10 mouse cellular contexts compared by ENCODE assay signal in genomic region chr5:89500182-89500581, GRCm38 (mm10). TPM values are rescaled to one million over a fixed set of nuclear protein-coding genes. Genes with fewer than 3 reads are reported as not detected.
DNase-seq lines count a peak whose midpoint lies in the region; ATAC-seq and TF ChIP-seq lines count a peak whose summit lies in the region.
"Had no signal": no experiment of that assay in that cellular context is flagged by ENCODE, and none has a peak within 500 bp of the region (broad histone marks: within the 10 kb centered on the region; RNA-seq: fewer than 3 reads in every experiment).

No protein-coding gene starts in this region.

- H3K9me3 ChIP-seq in midbrain, postnatal 0 days (ENCODE audit: low read length): no peaks in the 10 kb centered on the region
- no peaks in the 10 kb centered on the region for H3K9me3 ChIP-seq in midbrain, embryonic 10.5 days (replicated peaks)
- H3K9me3 ChIP-seq in limb, embryonic 10.5 days (replicated peaks): no peaks in the 10 kb centered on the region
- no peaks in the 10 kb centered on the region for H3K9me3 ChIP-seq in midbrain, embryonic 11.5 days (ENCODE audit: control insufficient read depth, low read length)
- H3K9me3 ChIP-seq: heart, embryonic 13.5 days; limb, embryonic 15.5 days had no signal

- H3K9ac ChIP-seq in midbrain, postnatal 0 days (replicated peaks; ENCODE audit: low read length, poor library complexity, severe bottlenecking): no peak overlapping the region
- no peak overlapping the region for H3K9ac ChIP-seq in midbrain, embryonic 11.5 days (ENCODE audit: low read length)
- H3K9ac ChIP-seq: heart, embryonic 13.5 days; limb, embryonic 15.5 days had no signal

- no peaks in the 10 kb centered on the region for H3K36me3 ChIP-seq in midbrain, postnatal 0 days (ENCODE audit: insufficient read depth, low read length)
- H3K36me3 ChIP-seq in midbrain, embryonic 10.5 days: no peaks in the 10 kb centered on the region
- no peaks in the 10 kb centered on the region for H3K36me3 ChIP-seq in limb, embryonic 10.5 days
- no peaks in the 10 kb centered on the region for H3K36me3 ChIP-seq in midbrain, embryonic 11.5 days (ENCODE audit: control insufficient read depth, insufficient read depth, low read length)
- H3K36me3 ChIP-seq: heart, embryonic 13.5 days; limb, embryonic 15.5 days had no signal

- 61% methylated on average over 6 of the region's 6 CpGs for WGBS in midbrain, postnatal 0 days
- 65% methylated on average over 6 of the region's 6 CpGs for WGBS in midbrain, embryonic 10.5 days
- WGBS in limb, embryonic 10.5 days: 62% methylated on average over 6 of the region's 6 CpGs
- WGBS in midbrain, embryonic 11.5 days: 65% methylated on average over 6 of the region's 6 CpGs

- H3K4me3 ChIP-seq in midbrain, postnatal 0 days (ENCODE audit: low read depth, low read length): no peak overlapping the region
- no peak overlapping the region for H3K4me3 ChIP-seq in midbrain, embryonic 10.5 days
- no peak overlapping the region for H3K4me3 ChIP-seq in limb, embryonic 10.5 days
- no peak overlapping the region for H3K4me3 ChIP-seq in midbrain, embryonic 11.5 days (ENCODE audit: low read depth, low read length)
- H3K4me3 ChIP-seq: heart, embryonic 13.5 days; limb, embryonic 15.5 days had no signal

- H3K27me3 ChIP-seq in midbrain, postnatal 0 days (ENCODE audit: insufficient read depth, low read length): no peaks in the 10 kb centered on the region
- H3K27me3 ChIP-seq in midbrain, embryonic 10.5 days (ENCODE audit: low read depth, poor library complexity, severe bottlenecking): no peaks in the 10 kb centered on the region
- no peaks in the 10 kb centered on the region for H3K27me3 ChIP-seq in limb, embryonic 10.5 days (ENCODE audit: low read depth, poor library complexity, severe bottlenecking)
- H3K27me3 ChIP-seq in midbrain, embryonic 11.5 days (ENCODE audit: control insufficient read depth, insufficient read depth, low read length): no peaks in the 10 kb centered on the region
- H3K27me3 ChIP-seq: heart, embryonic 13.5 days; limb, embryonic 15.5 days had no signal

- TF ChIP-seq CTCF in midbrain, postnatal 0 days (IDR thresholded peaks at IDR 0.05): peak; percentile 29

- H3K4me2 ChIP-seq in midbrain, postnatal 0 days (ENCODE audit: low read depth, low read length, poor library complexity, severe bottlenecking): no peak overlapping the region
- H3K4me2 ChIP-seq in midbrain, embryonic 11.5 days: no peak overlapping the region
- H3K4me2 ChIP-seq: heart, embryonic 13.5 days; limb, embryonic 15.5 days had no signal

- no peak for DNase-seq in midbrain, postnatal 0 days (ENCODE audit: low spot score)
- DNase-seq in midbrain, embryonic 10.5 days (ENCODE audit: low spot score): no peak
- DNase-seq in adrenal gland, postnatal 10 days: peak; percentile 36
- DNase-seq in limb, embryonic 10.5 days (ENCODE audit: low spot score): peak; percentile 33
- DNase-seq in testis, postnatal 14 days (ENCODE audit: low spot score): peak; percentile 26
- no peak for DNase-seq in midbrain, embryonic 11.5 days (ENCODE audit: low spot score, missing footprints)
- DNase-seq: cerebellum, postnatal 25 days had no signal

- ATAC-seq in midbrain, postnatal 0 days (ENCODE audit: low FRiP score): no peak
- no peak for ATAC-seq in midbrain, embryonic 11.5 days (ENCODE audit: low FRiP score)
- no peak for ATAC-seq in megakaryocyte, adult 5-6 weeks (ENCODE audit: poor library complexity, severe bottlenecking)

- H3K27ac ChIP-seq in midbrain, postnatal 0 days (ENCODE audit: low read depth, low read length): no peak overlapping the region
- no peak overlapping the region for H3K27ac ChIP-seq in midbrain, embryonic 10.5 days (replicated peaks)
- no peak overlapping the region for H3K27ac ChIP-seq in limb, embryonic 10.5 days
- no peak overlapping the region for H3K27ac ChIP-seq in midbrain, embryonic 11.5 days (ENCODE audit: low read depth, low read length)
- H3K27ac ChIP-seq: heart, embryonic 13.5 days; limb, embryonic 15.5 days had no signal

- no peaks in the 10 kb centered on the region for H3K4me1 ChIP-seq in midbrain, postnatal 0 days (ENCODE audit: insufficient read depth, low read length)
- H3K4me1 ChIP-seq in midbrain, embryonic 10.5 days: no peaks in the 10 kb centered on the region
- no peaks in the 10 kb centered on the region for H3K4me1 ChIP-seq in limb, embryonic 10.5 days
- no peaks in the 10 kb centered on the region for H3K4me1 ChIP-seq in midbrain, embryonic 11.5 days (ENCODE audit: control insufficient read depth, insufficient read depth, low read length)
- H3K4me1 ChIP-seq: heart, embryonic 13.5 days; limb, embryonic 15.5 days had no signal

RNA-seq across cellular contexts. Expression of gene Npffr2, which starts 27.0 kb away (rescaled TPM):
- total RNA-seq in midbrain, postnatal 0 days (2014; rRNA removed): 0.38 and 0.52 TPM in 2 replicates
- polyA plus RNA-seq in midbrain, postnatal 0 days (2015; fragmentation: Nextera tagmentation; extraction: Ambion mirVana): 0.12 TPM in 1 of 2 replicates, not detected in the other
- 0.10 TPM in 1 of 2 replicates, not detected in the other for polyA plus RNA-seq in midbrain, embryonic 10.5 days (2016; fragmentation: Nextera tagmentation; extraction: Ambion mirVana)
- not detected for total RNA-seq in adrenal gland, postnatal 10 days (2021)
- polyA plus RNA-seq in limb, embryonic 10.5 days (2016; fragmentation: Nextera tagmentation; extraction: Ambion mirVana): 0.39 and 0.46 TPM in 2 replicates
- polyA plus RNA-seq in midbrain, embryonic 11.5 days (2014; fragmentation: Nextera tagmentation; extraction: Ambion mirVana): 0.25 TPM in 1 of 2 replicates, not detected in the other
- not detected in 2 replicates for total RNA-seq in megakaryocyte, adult 5-6 weeks (2015)
- not detected in 2 replicates for total RNA-seq in megakaryocyte, adult 5-6 weeks (2017)
- polyA plus RNA-seq: heart, embryonic 13.5 days; limb, embryonic 15.5 days had no signal

RNA-seq across cellular contexts. Expression of gene Gc, which starts 42.5 kb away (rescaled TPM):
- 0.66 TPM in 1 of 2 replicates, not detected in the other for total RNA-seq in midbrain, postnatal 0 days (2014; rRNA removed)
- polyA plus RNA-seq in midbrain, postnatal 0 days (2015; fragmentation: Nextera tagmentation; extraction: Ambion mirVana): 0.11 and 0.16 TPM in 2 replicates
- not detected in 2 replicates for polyA plus RNA-seq in midbrain, embryonic 10.5 days (2016; fragmentation: Nextera tagmentation; extraction: Ambion mirVana)
- 100 to 1,000 TPM; 349 to 867 TPM for total RNA-seq in adrenal gland, postnatal 10 days (2021)
- polyA plus RNA-seq in limb, embryonic 10.5 days (2016; fragmentation: Nextera tagmentation; extraction: Ambion mirVana): not detected in 2 replicates
- 0.15 TPM in 1 of 2 replicates, not detected in the other for polyA plus RNA-seq in midbrain, embryonic 11.5 days (2014; fragmentation: Nextera tagmentation; extraction: Ambion mirVana)
- total RNA-seq in megakaryocyte, adult 5-6 weeks (2015): not detected in 2 replicates
- total RNA-seq in megakaryocyte, adult 5-6 weeks (2017): not detected in 2 replicates

Comparison
In these comparisons a context has a peak if more than half of its experiments do, and no peak if none do; other contexts are left out.
1. DNase-seq: peak in adrenal gland, postnatal 10 days (single experiment), limb, embryonic 10.5 days (single experiment) and testis, postnatal 14 days (single experiment); none in midbrain, postnatal 0 days (single experiment), midbrain, embryonic 10.5 days (single experiment) and midbrain, embryonic 11.5 days (single experiment).